Mouse (Mus musculus): ENCODE data around the gene Auts2. TPM values are rescaled to one million over a fixed set of nuclear protein-coding genes. Genes with fewer than 3 reads are reported as not detected.

The Auts2 gene
- total and polyA plus RNA-seq, 2 experiments from 2014 or later, result 35.2 to 57.5 TPM

DNA sequence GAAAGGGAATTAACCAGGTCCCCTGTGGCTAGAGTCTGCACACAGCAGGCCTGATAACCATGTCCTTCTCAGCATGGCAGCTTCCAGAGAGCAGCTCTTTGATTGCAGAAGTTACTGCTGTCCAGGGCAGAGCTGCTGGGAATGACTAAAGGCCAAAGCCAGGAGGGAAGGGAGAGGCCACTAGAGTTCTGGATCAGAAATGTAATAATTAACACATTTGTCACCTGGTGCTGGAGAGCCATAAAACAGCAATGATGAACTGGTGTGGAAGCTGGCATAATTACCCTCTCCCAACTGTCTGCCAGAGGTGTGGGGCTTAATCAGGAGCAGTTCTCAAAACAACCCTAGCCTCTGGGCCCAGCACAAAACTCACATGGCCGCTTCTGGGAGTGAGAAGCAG is 552.6 kb downstream of the Auts2 start:
- no peaks in the 10 kb centered on the region for H3K36me3 ChIP-seq (ENCODE audit: insufficient read depth, low read length)
- ATAC-seq (ENCODE audit: low FRiP score), result no peak
- H3K4me2 ChIP-seq (ENCODE audit: low read depth, low read length, poor library complexity, severe bottlenecking), result no peak overlapping the region
- 59% methylated on average over 1 of the region's 1 CpGs for WGBS
- no peak overlapping the region for H3K4me3 ChIP-seq (ENCODE audit: low read depth, low read length)
- TF ChIP-seq CTCF (IDR thresholded peaks at IDR 0.05), result no peak
- DNase-seq (ENCODE audit: low spot score), result no peak
- no peaks in the 10 kb centered on the region for H3K27me3 ChIP-seq (ENCODE audit: insufficient read depth, low read length)
- no peaks in the 10 kb centered on the region for H3K4me1 ChIP-seq (ENCODE audit: insufficient read depth, low read length)
- no peak overlapping the region for H3K27ac ChIP-seq (ENCODE audit: low read depth, low read length)
- no peak overlapping the region for H3K9ac ChIP-seq (replicated peaks; ENCODE audit: low read length, poor library complexity, severe bottlenecking)
- H3K9me3 ChIP-seq (ENCODE audit: low read length), result no peaks in the 10 kb centered on the region

DNA sequence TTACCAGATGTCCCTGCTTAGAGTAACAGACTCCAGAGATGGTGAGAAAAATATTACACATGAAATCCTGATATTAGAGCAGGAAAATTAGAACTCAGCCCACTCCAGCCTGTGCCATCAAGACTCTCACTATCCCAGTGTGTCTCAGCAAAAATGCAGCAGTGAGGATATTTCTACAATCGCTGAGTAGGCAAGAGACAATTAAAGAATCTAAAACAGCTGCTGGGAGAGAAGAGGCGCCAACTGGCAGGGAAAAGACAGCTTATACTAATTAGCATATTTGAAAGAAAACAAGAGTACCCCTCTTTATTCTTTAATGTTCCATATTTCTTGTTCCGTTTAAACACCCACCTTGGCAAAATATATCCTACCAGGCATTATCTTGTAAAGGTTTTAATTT is 561.7 kb downstream of the Auts2 start:
- Histone ChIP-seq H3K9ac (replicated peaks; ENCODE audit: low read length, poor library complexity, severe bottlenecking) (no peak overlapping the region), H3K4me1 (ENCODE audit: insufficient read depth, low read length) (no peaks in the 10 kb centered on the region), H3K27ac (ENCODE audit: low read depth, low read length) (no peak overlapping the region), H3K27me3 (ENCODE audit: insufficient read depth, low read length) (no peaks in the 10 kb centered on the region), H3K36me3 (ENCODE audit: insufficient read depth, low read length) (no peaks in the 10 kb centered on the region), H3K4me2 (ENCODE audit: low read depth, low read length, poor library complexity, severe bottlenecking) (no peak overlapping the region), H3K4me3 (ENCODE audit: low read depth, low read length) (no peak overlapping the region), H3K9me3 (ENCODE audit: low read length) (no peaks in the 10 kb centered on the region)
- no peak for DNase-seq (ENCODE audit: low spot score)
- ATAC-seq (ENCODE audit: low FRiP score), result no peak
- TF ChIP-seq CTCF (IDR thresholded peaks at IDR 0.05), result no peak
- WGBS, result 60% methylated on average over 3 of the region's 3 CpGs

DNA sequence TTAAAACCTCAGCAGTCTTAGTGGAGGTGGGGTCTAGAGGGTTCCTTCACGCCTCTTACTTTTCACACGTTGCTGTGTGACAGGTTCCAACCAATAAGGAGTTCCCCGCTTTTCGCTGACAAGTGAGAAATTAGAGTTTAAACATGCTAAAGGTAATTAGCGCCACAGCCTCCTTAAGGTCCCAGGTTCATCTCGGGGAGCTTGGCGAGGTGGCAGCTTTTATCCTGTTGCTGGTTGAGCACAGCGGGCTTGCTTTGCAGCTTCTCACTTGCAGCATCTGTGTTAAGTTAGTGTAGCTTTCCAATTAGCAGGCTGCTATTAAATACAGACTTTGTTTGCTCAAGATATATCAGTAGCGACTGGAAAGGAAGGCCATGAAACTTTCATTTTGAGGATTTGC is 564.2 kb downstream of the Auts2 start:
- Histone ChIP-seq H3K9ac (replicated peaks; ENCODE audit: low read length, poor library complexity, severe bottlenecking) (no peak overlapping the region), H3K27ac (ENCODE audit: low read depth, low read length) (no peak overlapping the region), H3K36me3 (ENCODE audit: insufficient read depth, low read length) (no peaks in the 10 kb centered on the region), H3K4me1 (ENCODE audit: insufficient read depth, low read length) (no peaks in the 10 kb centered on the region), H3K9me3 (ENCODE audit: low read length) (no peaks in the 10 kb centered on the region), H3K27me3 (ENCODE audit: insufficient read depth, low read length) (no peaks in the 10 kb centered on the region), H3K4me3 (ENCODE audit: low read depth, low read length) (no peak overlapping the region), H3K4me2 (ENCODE audit: low read depth, low read length, poor library complexity, severe bottlenecking) (no peak overlapping the region)
- 67% methylated on average over 9 of the region's 9 CpGs for WGBS
- DNase-seq (ENCODE audit: low spot score), result no peak
- no peak for TF ChIP-seq CTCF (IDR thresholded peaks at IDR 0.05)
- ATAC-seq (ENCODE audit: low FRiP score), result no peak

DNA sequence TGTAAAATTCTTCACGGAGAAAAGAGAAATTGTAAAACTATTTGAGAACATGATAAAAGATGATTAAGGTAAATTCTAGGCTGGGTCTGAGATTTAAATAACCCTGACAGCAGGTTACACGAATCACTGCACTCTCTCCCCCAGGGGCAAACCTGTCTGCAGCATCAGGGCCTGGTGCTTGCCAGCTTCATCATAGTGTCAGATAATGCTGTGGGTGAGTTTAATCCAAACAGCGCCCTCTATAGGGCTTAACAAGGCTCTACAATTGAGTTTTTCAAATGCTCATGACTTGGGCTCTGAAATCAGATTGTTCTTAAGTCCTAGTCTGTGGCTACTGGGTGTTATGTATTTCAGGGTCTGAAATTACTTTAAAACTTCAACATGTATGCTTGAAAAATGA is 565.6 kb downstream of the Auts2 start:
- Histone ChIP-seq H3K36me3 (ENCODE audit: insufficient read depth, low read length) (no peaks in the 10 kb centered on the region), H3K9me3 (ENCODE audit: low read length) (no peaks in the 10 kb centered on the region), H3K27me3 (ENCODE audit: insufficient read depth, low read length) (no peaks in the 10 kb centered on the region), H3K4me3 (ENCODE audit: low read depth, low read length) (no peak overlapping the region), H3K4me2 (ENCODE audit: low read depth, low read length, poor library complexity, severe bottlenecking) (no peak overlapping the region), H3K27ac (ENCODE audit: low read depth, low read length) (no peak overlapping the region), H3K4me1 (ENCODE audit: insufficient read depth, low read length) (no peaks in the 10 kb centered on the region), H3K9ac (replicated peaks; ENCODE audit: low read length, poor library complexity, severe bottlenecking) (no peak overlapping the region)
- ATAC-seq (ENCODE audit: low FRiP score) (no peak), DNase-seq (ENCODE audit: low spot score) (no peak)
- 55% methylated on average over 3 of the region's 3 CpGs for WGBS
- TF ChIP-seq CTCF (IDR thresholded peaks at IDR 0.05), result peak; percentile 39

DNA sequence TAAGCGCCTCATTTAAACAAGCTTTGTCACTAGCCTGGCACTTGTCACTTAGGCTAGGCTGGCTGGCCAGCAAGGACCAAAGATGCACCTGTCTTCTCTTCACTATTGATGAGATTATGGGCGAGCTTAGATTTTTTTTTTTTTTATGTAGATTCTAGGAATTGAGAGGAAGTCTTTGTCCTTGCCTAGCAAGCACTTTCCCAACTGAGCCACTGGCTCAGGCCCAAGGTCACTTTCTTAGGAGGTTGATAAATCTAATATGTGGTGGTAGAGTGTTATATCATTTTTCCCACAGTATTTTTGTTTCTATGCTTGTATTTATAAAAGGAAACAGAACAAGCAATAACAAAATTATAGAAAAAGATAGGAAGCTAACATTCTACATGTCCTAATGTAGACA is 571.2 kb downstream of the Auts2 start:
- no peaks in the 10 kb centered on the region for H3K9me3 ChIP-seq (ENCODE audit: low read length)
- no peak for TF ChIP-seq CTCF (IDR thresholded peaks at IDR 0.05)
- 78% methylated on average over 2 of the region's 2 CpGs for WGBS
- H3K27ac ChIP-seq (ENCODE audit: low read depth, low read length), result no peak overlapping the region
- H3K4me1 ChIP-seq (ENCODE audit: insufficient read depth, low read length), result peaks cover 6% of the 10 kb centered on the region
- ATAC-seq (ENCODE audit: low FRiP score) (no peak), DNase-seq (ENCODE audit: low spot score) (no peak)
- no peaks in the 10 kb centered on the region for H3K36me3 ChIP-seq (ENCODE audit: insufficient read depth, low read length)
- H3K9ac ChIP-seq (replicated peaks; ENCODE audit: low read length, poor library complexity, severe bottlenecking), result no peak overlapping the region
- H3K4me3 ChIP-seq (ENCODE audit: low read depth, low read length), result no peak overlapping the region
- no peaks in the 10 kb centered on the region for H3K27me3 ChIP-seq (ENCODE audit: insufficient read depth, low read length)
- no peak overlapping the region for H3K4me2 ChIP-seq (ENCODE audit: low read depth, low read length, poor library complexity, severe bottlenecking)

DNA sequence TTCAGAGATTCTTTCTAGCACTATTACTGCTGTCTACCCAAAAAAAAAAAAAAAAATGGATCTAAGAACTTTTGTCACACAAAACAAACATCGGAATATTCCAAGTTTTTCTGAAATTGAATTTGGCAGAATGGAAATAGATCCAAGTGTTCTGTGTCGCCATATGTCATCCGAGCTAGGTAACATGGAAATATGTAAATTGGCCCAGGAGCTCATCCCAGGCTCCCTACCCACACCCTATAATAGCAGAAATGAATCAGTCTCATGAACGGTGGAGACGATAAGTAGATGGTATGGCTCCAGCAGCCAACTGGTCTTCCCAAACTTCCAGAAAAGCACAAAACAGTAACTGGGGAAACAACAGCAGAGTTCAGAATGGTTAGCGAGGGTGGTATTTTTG is 577.6 kb downstream of the Auts2 start:
- no peak overlapping the region for H3K4me2 ChIP-seq (ENCODE audit: low read depth, low read length, poor library complexity, severe bottlenecking)
- no peak overlapping the region for H3K4me3 ChIP-seq (ENCODE audit: low read depth, low read length)
- DNase-seq (ENCODE audit: low spot score), result no peak
- 90% methylated on average over 6 of the region's 6 CpGs for WGBS
- no peak overlapping the region for H3K9ac ChIP-seq (replicated peaks; ENCODE audit: low read length, poor library complexity, severe bottlenecking)
- no peak for TF ChIP-seq CTCF (IDR thresholded peaks at IDR 0.05)
- H3K9me3 ChIP-seq (ENCODE audit: low read length), result no peaks in the 10 kb centered on the region
- no peaks in the 10 kb centered on the region for H3K27me3 ChIP-seq (ENCODE audit: insufficient read depth, low read length)
- H3K4me1 ChIP-seq (ENCODE audit: insufficient read depth, low read length), result peaks cover 10% of the 10 kb centered on the region
- no peak for ATAC-seq (ENCODE audit: low FRiP score)
- no peaks in the 10 kb centered on the region for H3K36me3 ChIP-seq (ENCODE audit: insufficient read depth, low read length)
- no peak overlapping the region for H3K27ac ChIP-seq (ENCODE audit: low read depth, low read length)

All from midbrain, postnatal 0 days (tissue).